Mouse (Mus musculus) cerebellum, postnatal 36 days (tissue): ENCODE data around the gene Gm9887.
"Not testable (repeated sequence)": the region's sequence is repeated elsewhere in the genome, so short reads cannot be mapped to it uniquely, and the experiment has no call there.

Experiments
- DNase-seq, 2 experiments: peaks; one replicate each; pipeline ENCODE4 v3.0.0; 2021 to 2022; ENCODE audit warnings: mixed read lengths in 2 of 2

Gm9887 gene

DNA sequence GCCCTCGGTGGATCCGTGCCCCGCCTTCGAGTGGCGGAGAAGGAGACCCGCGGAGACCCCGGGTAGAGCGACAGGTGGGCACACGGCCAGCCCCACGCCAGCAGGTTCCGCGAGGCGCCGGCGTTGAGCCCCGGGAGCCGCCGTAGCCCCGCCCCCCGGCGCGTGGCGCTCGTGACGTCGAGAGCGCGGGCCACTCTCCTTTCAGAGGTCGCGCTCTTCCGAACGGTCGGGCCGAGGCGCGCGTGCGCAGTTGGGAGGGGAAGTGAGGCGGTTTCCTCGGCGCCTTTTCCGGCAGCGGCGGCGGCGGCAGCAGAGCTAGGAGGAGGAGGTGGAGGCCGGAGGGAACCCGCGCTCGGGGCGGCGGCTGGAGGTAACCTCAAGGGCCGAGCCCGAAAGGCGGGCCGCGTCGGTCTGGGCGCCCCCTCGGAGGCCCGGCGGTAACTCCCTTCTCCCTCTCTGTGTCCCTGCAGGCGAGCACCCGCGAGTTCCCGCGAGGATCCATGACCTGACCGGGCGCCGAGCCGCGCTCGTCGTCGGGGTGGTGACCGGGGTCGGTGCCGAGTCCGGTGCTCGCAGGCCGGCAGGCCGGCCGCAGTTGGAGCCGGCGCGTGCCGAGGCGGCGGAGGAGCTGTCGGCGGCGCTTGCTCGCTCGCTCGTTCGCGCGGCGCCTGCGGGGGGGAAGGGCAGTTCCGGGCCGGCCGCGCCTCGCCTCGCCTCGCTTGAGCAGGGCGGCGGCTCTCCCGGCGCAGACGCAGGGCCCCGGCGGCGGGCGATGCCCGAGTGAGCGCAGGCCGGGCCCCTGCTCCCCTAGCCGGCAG is at the start of gene Gm9887, which contains the start of gene Arf6:
Gm9887 (minus strand) TSS at position 605 of the 818 bp plus-strand sequence.
Arf6 (plus strand) TSS at position 297 of the 818 bp plus-strand sequence.
- DNase-seq = peak; percentile 98 to 99

DNA sequence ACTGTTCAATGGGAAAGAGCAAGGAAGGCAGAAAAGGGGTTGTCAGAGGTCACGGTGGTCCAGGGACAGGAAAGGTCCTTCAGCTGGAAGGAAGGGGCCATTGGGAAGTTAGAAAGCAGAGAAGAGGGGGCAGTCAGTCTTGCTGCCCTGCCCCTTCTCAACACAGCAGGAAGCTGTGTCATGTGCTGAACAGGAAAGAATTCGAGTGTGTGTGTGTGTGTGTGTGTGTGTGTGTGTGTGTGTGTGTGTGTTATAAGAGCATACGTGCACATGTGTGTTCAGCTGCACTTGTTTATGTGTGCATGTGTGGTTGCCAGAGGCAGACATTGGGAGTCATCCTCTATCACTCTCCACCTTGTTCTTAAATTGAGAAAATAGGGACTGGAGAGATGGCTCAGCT is 48.5 kb upstream of the Gm9887 start:
- DNase-seq = no peak

DNA sequence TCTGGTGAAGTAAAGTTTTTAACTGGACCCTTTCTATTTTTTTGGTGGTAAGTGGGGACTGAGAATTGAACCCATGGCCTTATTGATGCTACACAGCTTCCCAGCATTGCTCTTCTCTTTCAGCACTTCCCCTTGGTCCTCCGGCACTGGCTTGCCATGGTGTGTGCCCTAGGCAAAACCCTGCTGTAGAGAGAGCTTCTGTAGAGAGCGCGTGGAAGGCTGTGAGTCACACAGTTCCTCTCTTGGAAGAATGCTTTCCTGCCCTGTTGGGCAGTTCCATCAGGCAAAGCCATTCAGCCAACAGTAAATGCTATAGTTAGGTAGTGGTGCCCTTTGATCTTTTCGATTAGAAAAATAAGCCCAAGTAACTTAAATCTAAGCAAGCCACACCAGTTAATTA is 47.3 kb upstream of the Gm9887 start:
- DNase-seq = no peak

DNA sequence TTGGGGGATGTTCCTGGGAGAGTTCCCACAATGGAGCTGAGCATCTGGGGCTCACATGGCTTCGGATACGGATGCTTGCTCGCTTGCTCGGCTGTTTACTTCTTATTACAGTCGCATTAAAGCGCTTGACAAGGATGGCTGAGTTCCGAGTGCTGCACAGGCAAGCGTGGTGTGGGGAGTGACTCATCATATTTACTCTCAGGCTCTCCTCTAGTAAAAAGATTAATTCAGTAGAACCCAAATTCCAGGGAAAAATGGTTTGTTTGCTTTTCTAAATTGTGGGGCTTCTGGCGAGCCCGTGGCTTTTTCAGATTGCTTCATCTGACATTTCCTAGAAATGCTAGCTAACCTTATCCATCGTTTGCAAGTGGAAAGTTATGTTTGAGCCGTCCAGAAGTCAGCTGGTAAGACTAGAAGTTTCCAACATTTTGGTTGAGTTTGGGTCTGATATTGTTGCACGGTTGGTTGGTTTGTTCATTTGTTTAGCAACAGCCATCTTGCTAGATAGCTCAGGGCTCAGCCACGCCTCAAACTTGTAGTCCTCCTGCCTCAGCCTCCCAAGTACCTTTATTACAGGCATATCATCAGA is 46.9 kb upstream of the Gm9887 start:
- DNase-seq = peak; percentile 17

DNA sequence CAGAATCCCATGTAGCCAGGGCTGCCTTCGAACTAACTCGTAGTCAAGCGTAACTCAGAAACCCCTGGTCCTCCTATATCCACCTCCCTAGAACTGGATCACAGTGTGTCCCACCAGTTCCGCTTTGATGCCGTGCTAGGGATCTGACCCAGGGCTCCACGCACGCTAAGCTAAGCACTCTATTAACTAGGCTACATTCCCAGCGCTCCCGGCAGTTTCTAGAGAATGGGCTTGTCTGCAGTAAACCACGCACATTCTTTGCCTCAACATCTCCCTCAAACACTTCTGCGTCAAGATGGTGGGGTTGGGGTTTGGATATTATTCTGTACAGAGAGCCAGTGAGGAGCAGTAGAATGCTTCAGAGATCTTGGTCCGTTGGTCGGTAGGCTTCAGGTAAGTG is 46.3 kb upstream of the Gm9887 start:
- DNase-seq = peak; percentile 9 to 19

DNA sequence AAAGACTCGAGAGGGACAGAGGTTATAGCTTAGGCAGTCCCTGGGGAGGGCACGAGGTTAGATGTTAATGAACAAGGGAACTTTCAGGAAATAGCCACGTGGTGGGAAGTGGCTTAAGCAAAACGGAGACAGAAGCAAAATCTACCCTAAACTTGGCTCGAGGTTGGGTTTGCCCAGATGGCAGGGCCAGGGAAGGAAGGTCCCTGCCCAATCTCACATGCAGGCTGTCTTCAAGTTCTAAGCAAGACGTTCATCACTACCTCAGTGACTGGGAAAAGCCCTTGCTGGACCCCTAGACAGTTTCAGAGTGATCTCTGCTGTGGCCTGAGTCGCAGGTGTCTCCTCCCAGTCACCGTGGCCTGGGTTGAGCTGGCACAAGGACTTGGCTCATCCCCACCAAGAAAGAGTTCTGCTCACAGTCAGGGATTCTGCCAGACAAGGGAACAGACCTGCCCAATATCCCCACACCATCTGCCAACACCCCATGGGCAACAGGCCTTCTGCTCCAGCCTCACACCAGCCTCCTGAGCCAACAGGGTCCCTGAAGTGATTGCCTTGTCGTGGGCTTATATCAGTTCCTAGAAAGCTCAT is 45.5 kb upstream of the Gm9887 start:
- DNase-seq = peak; percentile 82 to 83

DNA sequence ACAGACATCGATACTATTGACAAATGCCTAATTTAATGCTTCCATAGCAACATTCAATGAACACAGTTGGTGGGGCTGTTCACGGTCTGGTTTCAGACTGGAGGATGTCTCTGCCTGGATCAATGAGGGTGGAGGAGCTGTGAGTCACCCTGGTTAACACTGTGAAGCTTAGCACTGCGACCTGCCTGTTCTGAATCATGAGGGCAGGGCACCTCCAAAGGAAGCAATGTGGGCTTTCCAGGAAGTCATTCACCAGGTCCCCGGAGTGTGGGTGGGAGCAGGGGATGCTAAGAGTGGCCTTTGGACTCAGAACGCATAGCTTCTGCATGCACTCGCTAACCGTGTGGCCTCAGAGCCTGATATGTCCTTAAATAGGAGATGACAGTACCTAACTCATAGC is 44.5 kb upstream of the Gm9887 start:
- DNase-seq = no peak

DNA sequence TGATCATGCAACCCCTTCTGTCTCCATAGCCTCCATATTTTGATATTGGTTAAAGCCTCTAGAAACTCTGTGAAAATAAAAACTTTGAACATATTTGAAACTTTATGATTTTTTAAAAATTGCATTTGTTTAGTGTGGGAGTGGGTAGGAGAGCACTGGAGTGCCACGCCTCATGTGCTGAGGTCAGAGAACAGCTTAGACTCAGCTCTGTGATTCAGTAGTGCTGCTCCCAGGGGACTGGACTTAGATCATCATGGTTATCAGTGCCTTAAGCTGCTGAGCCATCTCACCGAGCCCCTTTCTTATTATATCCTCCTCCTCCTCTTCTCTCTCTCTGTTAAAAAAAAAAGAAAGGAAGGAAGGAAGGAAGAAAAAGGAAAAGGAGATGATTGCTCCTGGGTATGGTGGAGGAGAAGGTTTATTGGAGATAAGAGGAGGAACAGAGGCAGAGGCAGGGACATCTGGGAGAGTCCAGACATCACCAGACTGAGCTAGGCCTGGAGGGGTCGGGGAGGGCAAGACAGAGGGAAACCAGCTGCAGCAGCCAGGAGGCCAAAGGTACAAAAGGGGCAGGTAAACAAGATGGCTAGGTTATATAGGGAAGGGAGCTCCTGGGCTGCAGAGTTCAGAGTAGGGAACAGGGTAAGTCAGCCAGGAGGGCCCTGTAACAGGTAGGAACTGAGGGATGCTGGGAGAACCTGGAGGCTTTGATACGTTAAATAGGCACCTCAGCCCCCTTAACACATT is 42.7 kb upstream of the Gm9887 start:
- no peak for DNase-seq

DNA sequence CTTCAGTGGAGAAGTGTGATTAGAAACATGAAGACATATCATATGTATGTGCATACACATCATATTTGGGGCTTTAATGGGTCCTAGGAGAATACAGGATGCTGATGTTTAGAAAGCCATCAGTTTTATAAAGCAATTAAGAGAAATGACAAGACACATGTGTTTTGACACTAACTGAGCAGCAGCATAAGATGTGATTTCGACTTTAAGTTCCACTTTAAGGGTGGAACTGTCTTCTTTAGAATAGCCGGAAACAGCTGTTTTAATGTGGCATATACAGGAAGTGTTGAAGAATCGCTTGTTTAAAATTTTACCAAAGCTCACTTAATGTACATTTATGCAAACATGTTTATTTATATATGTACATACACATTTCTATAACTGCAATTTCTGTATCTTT is 41.0 kb upstream of the Gm9887 start:
- DNase-seq = no peak

DNA sequence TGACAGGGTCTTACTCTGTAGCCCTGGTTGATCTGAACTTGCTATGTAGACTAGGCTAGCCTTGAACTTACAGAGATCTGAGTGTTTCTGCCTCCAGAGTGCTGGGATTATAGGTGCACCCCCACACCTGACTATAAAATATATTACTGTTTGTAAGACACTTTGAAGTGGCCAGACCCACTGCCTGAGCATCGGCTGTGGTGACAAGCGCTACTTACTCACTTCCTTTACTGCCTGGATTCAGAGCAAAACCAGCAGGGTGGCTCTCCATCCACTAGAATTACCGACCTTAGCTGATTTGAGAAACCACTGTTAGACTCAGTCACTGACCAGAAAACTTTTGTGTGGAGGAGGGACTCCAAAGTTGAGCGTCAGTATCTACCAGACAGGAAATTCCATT is 39.7 kb upstream of the Gm9887 start:
- no peak for DNase-seq

DNA sequence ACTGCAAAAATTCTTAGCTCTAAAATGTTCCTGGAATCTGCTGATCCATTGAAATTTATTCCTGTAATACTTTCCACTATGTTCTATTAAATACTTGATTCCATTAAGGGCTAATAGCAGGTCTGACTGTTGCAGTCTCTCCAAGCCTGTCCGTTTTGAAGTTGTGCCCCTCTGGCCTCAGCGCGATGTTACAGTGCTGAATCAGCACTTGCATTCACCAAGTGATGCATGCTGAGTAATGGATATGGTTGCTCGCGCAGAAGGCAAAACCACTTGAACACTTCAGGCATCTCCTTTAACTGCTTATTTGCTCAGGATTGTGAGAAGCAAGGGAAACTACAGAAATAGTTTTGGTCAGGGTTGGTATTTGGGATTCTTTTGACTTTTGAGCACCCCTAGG is 38.5 kb upstream of the Gm9887 start:
- no peak for DNase-seq

DNA sequence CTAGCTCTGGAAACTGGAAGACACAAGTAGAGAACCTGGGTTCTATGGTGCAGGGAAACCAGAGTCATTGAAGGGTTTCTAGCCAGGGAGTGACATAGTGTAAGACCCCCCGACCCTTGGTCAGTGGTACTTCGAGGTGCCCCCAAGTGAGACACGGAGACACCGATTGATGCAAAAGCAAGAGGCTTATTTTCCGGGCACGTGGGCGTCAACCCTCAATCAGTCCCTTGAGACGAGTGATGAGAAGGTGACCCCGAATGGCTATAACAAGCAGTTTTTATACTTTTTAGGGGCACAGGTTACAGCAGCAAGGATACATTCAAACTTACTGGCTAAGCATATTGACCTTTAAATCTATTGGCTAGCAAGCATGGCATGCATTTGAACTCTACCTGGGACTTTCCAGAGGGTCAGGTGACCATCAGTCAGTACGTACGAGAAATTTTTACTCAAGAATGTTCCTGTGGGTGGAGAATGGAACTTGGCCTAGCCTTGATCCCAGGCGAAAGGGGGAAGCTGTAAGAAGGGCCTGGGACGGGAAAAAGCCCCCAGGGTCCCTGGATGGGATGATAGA is 30.4 kb upstream of the Gm9887 start:
- DNase-seq = no peak

DNA sequence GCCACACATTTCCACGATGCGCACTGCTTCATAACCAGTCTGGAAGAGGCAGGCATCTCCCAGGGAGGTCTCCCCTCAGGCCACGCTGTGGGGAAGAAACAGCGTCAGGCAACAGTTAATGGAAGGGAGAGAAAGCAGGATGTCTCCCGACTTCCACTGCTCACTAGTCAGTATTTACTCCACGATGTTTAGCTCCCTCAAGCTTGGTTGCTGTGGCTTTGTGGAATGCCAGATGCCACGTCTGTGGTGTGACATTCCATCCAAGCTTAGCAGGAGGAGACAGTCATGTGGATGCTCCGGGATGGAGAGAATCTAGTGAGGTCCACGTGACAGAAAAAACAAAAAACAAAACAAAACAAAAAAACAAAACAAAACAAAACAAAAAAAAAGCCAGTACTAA is 29.8 kb upstream of the Gm9887 start:
- no peak for DNase-seq

DNA sequence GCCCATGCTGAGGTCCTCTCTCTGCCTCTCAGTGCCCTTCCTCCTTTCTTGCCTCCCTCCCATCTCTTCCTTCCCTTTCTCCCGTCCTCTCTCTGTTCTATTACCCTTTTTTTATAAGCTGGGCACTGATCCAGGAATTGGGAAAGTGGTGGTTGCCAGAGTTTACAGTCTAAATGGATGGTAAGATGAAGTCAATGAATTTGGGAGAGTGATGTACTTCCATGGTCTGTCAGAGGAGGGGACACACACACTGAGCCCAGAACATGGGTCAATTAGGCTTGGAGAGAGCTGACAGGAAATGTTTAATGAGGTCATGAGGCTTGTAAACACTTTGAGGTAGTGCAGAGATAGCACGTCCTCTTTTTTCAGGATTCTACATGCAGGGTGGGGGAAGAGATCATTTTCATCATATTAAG is 28.6 kb upstream of the Gm9887 start:
- no peak for DNase-seq

DNA sequence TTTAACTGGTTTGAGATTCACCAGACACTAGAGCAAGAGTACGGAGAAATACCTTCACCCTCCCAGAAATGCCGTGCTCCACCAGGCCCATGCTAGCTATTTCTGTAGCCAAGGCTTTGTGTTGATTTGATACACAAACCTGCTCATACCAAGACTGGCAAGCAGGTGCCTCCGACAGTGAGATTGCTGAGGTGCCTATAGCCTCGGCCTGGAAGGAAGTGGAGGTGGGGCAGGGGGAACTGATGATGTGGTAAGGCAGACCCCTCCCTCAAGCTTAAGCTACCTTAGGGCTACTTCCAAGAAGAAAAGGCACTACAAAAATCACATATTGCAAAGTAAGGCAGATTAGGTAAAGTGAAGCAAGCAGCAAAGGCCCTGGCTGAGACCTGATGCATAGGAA is 28.1 kb upstream of the Gm9887 start:
- DNase-seq = no peak

DNA sequence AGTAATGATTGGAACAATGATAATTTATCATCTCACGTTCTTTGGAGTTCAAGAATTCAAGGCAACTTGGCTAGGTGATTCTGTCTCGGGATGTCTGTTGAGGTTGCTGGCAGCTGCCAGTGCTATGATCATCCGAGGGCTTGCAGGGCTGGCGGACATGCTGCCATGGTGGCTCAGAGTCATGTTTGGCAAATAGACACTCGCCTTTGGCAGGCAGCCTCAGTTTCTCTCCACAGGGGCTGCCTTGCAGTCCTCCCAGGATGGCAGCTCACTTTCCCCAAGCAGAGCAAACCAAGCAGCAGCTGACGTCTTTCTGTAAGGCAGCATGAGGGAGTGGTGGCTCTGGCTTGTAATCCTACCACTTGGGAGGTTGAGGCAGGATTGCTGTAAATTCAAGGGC is 22.2 kb upstream of the Gm9887 start:
- peak; percentile 93 for DNase-seq

DNA sequence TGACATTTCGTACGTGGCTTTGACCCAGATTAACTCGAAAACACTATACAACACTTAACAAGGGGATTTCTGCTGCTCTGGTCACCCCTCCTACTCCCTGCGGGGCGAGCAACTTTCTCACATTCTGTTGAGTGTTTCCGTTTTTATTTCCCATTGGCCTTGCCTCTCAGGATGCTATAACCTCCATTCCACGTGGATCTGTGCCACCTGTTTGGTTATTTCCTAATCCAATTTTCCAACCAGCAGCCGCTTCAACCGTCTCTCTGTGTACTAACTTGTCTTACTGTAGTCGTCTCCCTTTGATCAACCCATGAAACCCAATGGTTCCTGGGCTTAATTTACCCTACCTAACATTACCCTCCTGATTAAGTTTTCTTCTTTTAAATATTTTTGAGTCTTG is 20.8 kb upstream of the Gm9887 start:
- no peak for DNase-seq

DNA sequence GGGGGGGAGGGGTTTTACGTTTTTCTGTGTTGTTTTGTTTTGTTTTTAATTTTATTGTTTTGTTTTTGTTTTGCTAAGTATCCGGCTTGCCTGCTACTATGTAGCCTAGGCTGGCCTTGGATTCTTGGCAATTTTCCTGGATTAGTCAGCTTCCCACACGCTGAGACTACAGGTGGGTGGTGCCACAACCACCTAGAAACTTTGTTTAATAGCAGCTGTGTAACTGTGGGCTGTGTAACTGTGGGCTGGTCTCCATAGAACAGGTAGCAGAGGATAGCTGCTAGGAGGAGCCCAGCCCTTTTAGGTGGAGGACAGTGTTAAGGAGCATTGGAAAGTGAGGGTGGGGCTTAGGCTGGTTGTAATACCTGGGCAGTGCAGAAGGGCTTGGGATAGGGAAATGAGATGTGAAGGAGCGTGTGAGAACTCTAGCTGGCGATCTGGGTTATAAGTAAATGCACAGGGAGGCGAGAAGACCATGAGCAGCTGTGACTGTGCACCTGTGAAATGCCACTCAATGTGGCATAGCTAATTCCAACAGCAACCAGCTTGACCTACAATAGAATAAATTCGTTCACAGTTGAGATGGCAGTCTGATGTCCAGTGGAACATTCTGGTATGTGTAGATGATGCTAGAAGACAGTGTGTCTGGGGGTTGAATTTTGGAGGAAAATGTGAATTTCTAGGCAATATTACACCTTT is 17.9 kb upstream of the Gm9887 start:
- DNase-seq = no peak

DNA sequence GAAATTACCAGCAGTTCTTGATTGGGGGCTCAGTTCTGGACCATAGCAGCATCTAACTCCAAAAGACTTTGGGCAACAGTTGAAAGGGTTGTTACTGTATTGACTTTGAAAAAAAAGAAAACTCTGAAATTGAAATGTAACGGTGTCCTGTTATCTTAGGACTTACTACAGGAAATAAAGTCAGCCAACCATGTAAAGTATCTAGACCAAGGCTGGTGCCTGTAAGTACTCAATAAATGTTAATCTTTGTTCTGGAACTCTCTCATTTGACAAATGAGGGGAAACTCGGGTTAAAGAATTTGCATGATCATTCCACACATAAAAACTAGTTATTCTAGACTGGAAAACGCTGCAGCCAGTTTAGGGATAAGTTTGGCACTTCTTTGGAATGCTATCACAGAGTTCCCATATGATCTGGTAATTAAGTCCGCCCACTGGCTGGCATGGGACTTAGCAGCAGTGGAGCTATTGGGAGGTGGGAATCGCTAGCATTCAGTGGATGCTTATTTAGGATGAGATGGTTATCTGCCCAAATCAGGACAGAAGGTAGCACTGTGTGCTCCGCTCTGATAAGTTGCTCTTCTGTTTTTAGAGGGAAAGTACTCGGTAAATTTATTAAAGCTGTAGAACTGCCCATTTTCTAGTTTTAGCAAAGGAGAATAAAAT is 17.1 kb upstream of the Gm9887 start:
- no peak for DNase-seq

DNA sequence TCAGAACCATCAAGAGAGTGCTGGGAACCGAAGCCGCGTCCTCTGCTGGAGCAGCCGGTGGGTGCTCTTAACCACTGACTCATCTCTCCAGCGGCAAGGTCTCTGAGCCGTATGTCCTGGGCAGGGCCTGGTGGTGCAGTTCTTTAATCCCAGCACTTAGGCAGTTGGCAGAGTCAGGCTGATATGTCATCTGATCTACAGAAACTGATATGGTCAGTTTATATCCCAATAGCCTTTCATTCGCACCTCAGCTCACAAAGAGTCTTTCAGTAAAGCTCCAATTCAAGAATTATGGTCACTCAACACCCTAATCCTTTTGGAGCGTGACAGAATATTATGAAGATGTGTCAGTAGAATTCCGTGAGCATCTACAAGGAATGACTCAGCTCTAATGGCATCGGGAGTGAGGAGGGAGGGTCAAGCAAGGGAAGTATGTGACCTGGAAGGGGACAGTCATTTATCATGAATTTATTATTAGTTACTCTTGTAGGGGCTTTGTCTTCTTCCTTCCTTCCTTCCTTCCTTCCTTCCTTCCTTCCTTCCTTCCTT is 16.1 kb upstream of the Gm9887 start:
- DNase-seq = no peak

DNA sequence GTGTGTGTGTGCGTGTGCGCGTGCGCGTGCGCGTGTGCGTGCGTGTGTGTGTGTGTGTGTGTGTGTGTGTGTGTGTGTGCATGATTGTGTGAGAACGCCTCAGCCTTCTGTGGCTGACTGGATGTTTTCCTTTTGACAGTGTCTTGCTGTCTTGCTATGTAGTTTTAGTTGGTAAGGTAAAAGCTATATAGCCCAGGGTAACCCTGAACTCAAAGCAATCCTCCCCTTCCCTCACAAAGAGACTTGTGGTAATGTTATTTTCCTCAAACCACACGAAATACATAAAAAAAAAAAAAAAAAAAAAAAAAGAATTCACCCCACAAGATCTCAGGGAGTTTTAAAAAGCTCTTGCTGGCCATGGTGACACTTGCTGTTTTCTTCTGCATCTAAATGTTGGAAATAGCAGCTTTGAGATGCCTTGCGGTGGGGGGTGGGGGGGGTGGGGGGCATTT is 14.0 kb upstream of the Gm9887 start:
- not testable (repeated sequence) for DNase-seq
